Mouse (Mus musculus) liver, embryonic 13.5 days (tissue): ENCODE measurements around the gene Olfr33. TPM values are rescaled to one million over a fixed set of nuclear protein-coding genes. Genes with fewer than 3 reads are reported as not detected.

Source experiments
- ATAC-seq: fragments of 200-750 bp; cut with Nextera tagmentation; 2 replicates; pipeline ENCODE4 v1.8.0; 2017; ENCODE audit warnings: low read depth, mild to moderate bottlenecking, moderate number of reproducible peaks, moderate library complexity
- DNase-seq: peaks from one replicate; pipeline ENCODE4 v3.0.0; 2022
- H3K27ac ChIP-seq: fragments of 300-500 bp; sonication (generic); 2 replicates; pipeline ENCODE4 v1.5.1; 2015; ENCODE audit warnings: moderate library complexity, mild to moderate bottlenecking, inconsistent platforms
- H3K27me3 ChIP-seq: fragments of 300-500 bp; sonication (generic); 2 replicates; pipeline ENCODE4 v1.6.1; 2015; ENCODE audit warnings: mild to moderate bottlenecking, inconsistent platforms
- H3K36me3 ChIP-seq: fragments of 300-500 bp; sonication (generic); 2 replicates; pipeline ENCODE4 v1.6.1; 2015; ENCODE audit warnings: mild to moderate bottlenecking, inconsistent platforms
- H3K4me1 ChIP-seq: fragments of 300-500 bp; sonication (generic); replicated peaks from 2 replicates; pipeline ENCODE4 v1.6.1; 2015; ENCODE audit warnings: inconsistent platforms
- H3K4me2 ChIP-seq: fragments of 300-500 bp; sonication (generic); 2 replicates; pipeline ENCODE4 v1.6.1; 2015; ENCODE audit warnings: inconsistent platforms, mild to moderate bottlenecking, moderate library complexity
- H3K4me3 ChIP-seq: fragments of 300-500 bp; sonication (generic); replicated peaks from 2 replicates; pipeline ENCODE4 v1.5.1; 2015; ENCODE audit warnings: mild to moderate bottlenecking, inconsistent platforms
- H3K9ac ChIP-seq: fragments of 300-500 bp; sonication (generic); 2 replicates; pipeline ENCODE4 v1.6.1; 2015; ENCODE audit warnings: mild to moderate bottlenecking, inconsistent platforms
- H3K9me3 ChIP-seq: fragments of 300-500 bp; sonication (generic); replicated peaks from 2 replicates; pipeline ENCODE4 v1.6.1; 2016; ENCODE audit warnings: inconsistent platforms
- WGBS: fragments of 180-500 bp; shearing (Covaris S2); methylation state at CpG from one replicate; pipeline ENCODE4 v1.1.7; 2015; ENCODE audit not compliant: insufficient replicate concordance; 5-methylcytosine and 5-hydroxymethylcytosine counted together
- polyA plus RNA-seq: library from polyadenylated mRNA; unstranded; fragments of >200 nt; fragmentation: Nextera tagmentation; extraction: Ambion mirVana; gene quantifications from 2 replicates; pipeline ENCODE4 v1.2.1, GENCODE M21; 2015

The Olfr33 gene
- polyA plus RNA-seq, result not detected in 2 replicates

- Histone ChIP-seq H3K4me3 (no peak within 1 kb of the TSS), H3K27me3 (no peaks in the 10 kb centered on the region), H3K36me3 (no peaks in the 10 kb centered on the region), H3K27ac (no peak within 1 kb of the TSS), H3K4me1 (no peaks in the 10 kb centered on the region), H3K9ac (no peak within 1 kb of the TSS), H3K9me3 (no peaks in the 10 kb centered on the region), H3K4me2 (no peak within 1 kb of the TSS)
- no peak for DNase-seq
- ATAC-seq, result no peak
- WGBS, result 18% methylated on average over 1 of the region's 1 CpGs
These were observed at the start of gene Olfr33 for GRCm38 (mm10) chr7:102718970-102719369. Olfr33 (minus strand) TSS chr7:102719070.

GRCm38 (mm10) chr7:102759266-102759665 lies 40.4 kb upstream of the Olfr33 start, which contains the start of the genes Olfr560 and Olfr78:
Olfr560 (minus strand) TSS chr7:102759366.
Olfr78 (minus strand) TSS chr7:102759471.
- H3K27me3 ChIP-seq, result no peaks in the 10 kb centered on the region
- H3K36me3 ChIP-seq, result no peaks in the 10 kb centered on the region
- ATAC-seq, result no peak
- no peaks in the 10 kb centered on the region for H3K4me1 ChIP-seq
- 74% methylated on average over 4 of the region's 4 CpGs for WGBS
- no peaks in the 10 kb centered on the region for H3K9me3 ChIP-seq
- no peak within 1 kb of the TSS for H3K4me3 ChIP-seq
- H3K9ac ChIP-seq, result no peak within 1 kb of the TSS
- H3K27ac ChIP-seq, result no peak within 1 kb of the TSS
- H3K4me2 ChIP-seq, result no peak within 1 kb of the TSS
- DNase-seq, result no peak

- H3K4me1 ChIP-seq, result no peaks in the 10 kb centered on the region
- H3K9ac ChIP-seq, result no peak overlapping the region
- H3K27ac ChIP-seq, result no peak overlapping the region
- no peaks in the 10 kb centered on the region for H3K9me3 ChIP-seq
- no peak overlapping the region for H3K4me3 ChIP-seq
- no peak for ATAC-seq
- DNase-seq, result no peak
- H3K27me3 ChIP-seq, result no peaks in the 10 kb centered on the region
- 5% methylated on average over 1 of the region's 1 CpGs for WGBS
- no peaks in the 10 kb centered on the region for H3K36me3 ChIP-seq
- no peak overlapping the region for H3K4me2 ChIP-seq
These were observed 33.2 kb upstream of the Olfr33 start for GRCm38 (mm10) chr7:102752086-102752485.

- ATAC-seq (no peak), DNase-seq (no peak)
- no peaks in the 10 kb centered on the region for H3K36me3 ChIP-seq
- no peaks in the 10 kb centered on the region for H3K27me3 ChIP-seq
- H3K4me3 ChIP-seq, result no peak overlapping the region
- H3K9ac ChIP-seq, result no peak overlapping the region
- no peaks in the 10 kb centered on the region for H3K4me1 ChIP-seq
- no peaks in the 10 kb centered on the region for H3K9me3 ChIP-seq
- WGBS, result 38% methylated on average over 2 of the region's 2 CpGs
- no peak overlapping the region for H3K4me2 ChIP-seq
- no peak overlapping the region for H3K27ac ChIP-seq
These were observed 18.8 kb upstream of the Olfr33 start for GRCm38 (mm10) chr7:102737705-102738104.

GRCm38 (mm10) chr7:102733793-102734192 lies 14.9 kb upstream of the Olfr33 start:
- Histone ChIP-seq H3K4me1 (no peaks in the 10 kb centered on the region), H3K4me2 (no peak overlapping the region), H3K9me3 (no peaks in the 10 kb centered on the region), H3K27ac (no peak overlapping the region), H3K4me3 (no peak overlapping the region), H3K36me3 (no peaks in the 10 kb centered on the region), H3K27me3 (no peaks in the 10 kb centered on the region), H3K9ac (no peak overlapping the region)
- ATAC-seq (no peak), DNase-seq (no peak)
- WGBS, result 48% methylated on average over 1 of the region's 1 CpGs

- Histone ChIP-seq H3K4me1 (no peaks in the 10 kb centered on the region), H3K9ac (no peak within 1 kb of the TSS), H3K4me2 (no peak within 1 kb of the TSS), H3K27ac (no peak within 1 kb of the TSS), H3K9me3 (no peaks in the 10 kb centered on the region), H3K27me3 (no peaks in the 10 kb centered on the region), H3K4me3 (no peak within 1 kb of the TSS), H3K36me3 (no peaks in the 10 kb centered on the region)
- no peak for ATAC-seq
- no peak for DNase-seq
These were observed 8.5 kb upstream of the Olfr33 start, which contains the start of gene Olfr559 for GRCm38 (mm10) chr7:102727391-102727790. Olfr559 (minus strand) TSS chr7:102727491.

- DNase-seq, result no peak
- no peaks in the 10 kb centered on the region for H3K27me3 ChIP-seq
- ATAC-seq, result no peak
- H3K4me1 ChIP-seq, result no peaks in the 10 kb centered on the region
- no peak within 1 kb of the TSS for H3K4me2 ChIP-seq
- H3K9ac ChIP-seq, result no peak within 1 kb of the TSS
- H3K9me3 ChIP-seq, result no peaks in the 10 kb centered on the region
- no peak within 1 kb of the TSS for H3K27ac ChIP-seq
- no peak within 1 kb of the TSS for H3K4me3 ChIP-seq
- no peaks in the 10 kb centered on the region for H3K36me3 ChIP-seq
These were observed 17.0 kb downstream of the Olfr33 start, which contains the start of gene Olfr558 for GRCm38 (mm10) chr7:102701915-102702314. Olfr558 (plus strand) TSS chr7:102702215.

GRCm38 (mm10) chr7:102698461-102698860 lies 20.4 kb downstream of the Olfr33 start:
- no peaks in the 10 kb centered on the region for H3K27me3 ChIP-seq
- WGBS, result 75% methylated on average over 7 of the region's 7 CpGs

GRCm38 (mm10) chr7:102695358-102696125 lies 23.3 kb downstream of the Olfr33 start, which contains the start of gene Olfr557:
Olfr557 (plus strand) TSS chr7:102695910.
- Histone ChIP-seq H3K4me1 (no peaks in the 10 kb centered on the region), H3K9ac (no peak within 1 kb of the TSS), H3K36me3 (no peaks in the 10 kb centered on the region), H3K4me2 (no peak within 1 kb of the TSS), H3K27me3 (no peaks in the 10 kb centered on the region), H3K9me3 (no peaks in the 10 kb centered on the region), H3K27ac (no peak within 1 kb of the TSS), H3K4me3 (no peak within 1 kb of the TSS)
- DNase-seq (no peak), ATAC-seq (no peak)
- WGBS, result 59% methylated on average over 5 of the region's 5 CpGs

More at GRCm38 (mm10) chr7:102698461-102698860, 20.4 kb downstream of the Olfr33 start:
- DNase-seq (no peak), ATAC-seq (no peak)
- H3K9me3 ChIP-seq, result no peaks in the 10 kb centered on the region
- H3K27ac ChIP-seq, result no peak overlapping the region
- no peak overlapping the region for H3K9ac ChIP-seq
- no peak overlapping the region for H3K4me2 ChIP-seq
- no peak overlapping the region for H3K4me3 ChIP-seq
- H3K36me3 ChIP-seq, result no peaks in the 10 kb centered on the region
- H3K4me1 ChIP-seq, result no peaks in the 10 kb centered on the region

- Histone ChIP-seq H3K27me3 (no peaks in the 10 kb centered on the region), H3K4me2 (peak within 1 kb of the TSS; percentile 72), H3K27ac (no peak within 1 kb of the TSS), H3K36me3 (no peaks in the 10 kb centered on the region), H3K9me3 (no peaks in the 10 kb centered on the region), H3K9ac (peak within 1 kb of the TSS; percentile 61), H3K4me3 (peak within 1 kb of the TSS; percentile 59), H3K4me1 (0 out of 2 replicates have a peak, but pooled peaks cover 5% of the 10 kb centered on the region)
- 2% methylated on average over 40 of the region's 40 CpGs for WGBS
- DNase-seq (peak; percentile 78), ATAC-seq (peak; percentile 99)
These were observed 31.8 kb downstream of the Olfr33 start, which contains the start of gene Trim68 for GRCm38 (mm10) chr7:102686944-102687501. Trim68 (minus strand) TSS chr7:102687327.

GRCm38 (mm10) chr7:102681916-102682315 lies 37.0 kb downstream of the Olfr33 start:
- Histone ChIP-seq H3K4me3 (no peak overlapping the region), H3K27me3 (no peaks in the 10 kb centered on the region), H3K27ac (no peak overlapping the region), H3K9ac (no peak overlapping the region), H3K4me2 (no peak overlapping the region), H3K36me3 (no peaks in the 10 kb centered on the region), H3K9me3 (no peaks in the 10 kb centered on the region), H3K4me1 (no peaks in the 10 kb centered on the region)
- WGBS, result 73% methylated on average over 1 of the region's 1 CpGs
- DNase-seq (no peak), ATAC-seq (no peak)
